Mouse (Mus musculus): Measurements from ENCODE around the gene Olfr938.

Gene Olfr938

GRCm38 (mm10) chr9:39078787-39079186 lies at the start of gene Olfr938:
Olfr938 (minus strand) TSS chr9:39078887.
- no peak for DNase-seq (ENCODE audit: low spot score)

GRCm38 (mm10) chr9:39127831-39128230 lies 49.1 kb upstream of the Olfr938 start, which contains the start of gene Olfr27:
Olfr27 (plus strand) TSS chr9:39128131.
- no peak for DNase-seq (ENCODE audit: low spot score)

DNA sequence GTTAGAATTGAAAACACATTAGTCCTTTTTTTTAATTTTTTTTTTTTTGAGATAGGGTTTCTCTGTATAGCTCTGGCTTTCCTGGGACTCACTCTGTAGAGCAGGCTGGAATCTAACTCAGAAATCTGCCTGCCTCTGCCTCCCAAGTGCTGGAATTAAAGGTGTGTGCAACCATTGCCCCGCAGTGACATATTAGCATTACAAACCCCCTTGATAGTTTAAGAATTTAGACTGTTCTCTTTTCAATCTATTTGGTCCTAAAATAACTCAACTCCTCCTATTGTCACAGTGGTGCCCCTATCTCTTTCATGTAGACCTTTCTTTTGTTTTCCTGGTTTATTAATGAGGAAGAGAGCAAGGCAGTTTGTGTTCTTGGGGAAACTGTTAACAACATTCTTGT lies 48.6 kb upstream of the Olfr938 start:
- DNase-seq (ENCODE audit: low spot score), result no peak

DNA sequence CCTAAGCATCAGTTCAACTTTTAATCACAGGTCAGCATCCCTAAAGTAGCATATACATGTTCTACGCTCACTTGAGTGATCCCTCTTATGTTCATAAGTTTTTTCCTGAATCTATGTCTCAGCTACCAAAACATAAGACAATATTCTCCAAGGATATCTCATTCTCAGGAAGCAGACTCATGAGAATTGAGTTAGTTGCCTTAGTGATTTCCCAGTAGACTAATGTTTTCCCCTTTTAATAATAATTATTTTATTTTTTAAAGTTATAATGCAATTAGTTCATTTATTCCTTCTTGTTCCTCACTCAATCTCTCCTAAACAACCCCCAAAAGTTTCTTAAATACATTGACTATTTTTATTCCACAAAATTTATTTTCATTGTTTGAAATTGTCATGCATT lies 13.8 kb downstream of the Olfr938 start, which contains the start of gene Olfr937:
Gene Olfr937 (minus strand): TSS at position 101 of the 400 bp plus-strand sequence.
- DNase-seq (ENCODE audit: low spot score), result no peak
